Mouse (Mus musculus): ENCODE data around the gene Nup62. TPM values are rescaled to one million over a fixed set of nuclear protein-coding genes. Genes with fewer than 3 reads are reported as not detected.

Nup62 gene
- 49.0 and 57.5 TPM in 2 replicates for polyA plus RNA-seq (2014; fragmentation: Nextera tagmentation; extraction: Ambion mirVana)

GRCm38 (mm10) chr7:44815721-44816469 is at the start of gene Nup62, which contains the start of gene Il4i1:
Nup62 (plus strand) TSS chr7:44816088.
Il4i1 (plus strand) TSS chr7:44816387.
- Histone ChIP-seq H3K4me2 (peak within 1 kb of the TSS; percentile 97), H3K9ac (ENCODE audit: low read depth, low read length) (peak within 1 kb of the TSS; percentile 98), H3K9me3 (replicated peaks; ENCODE audit: control insufficient read depth, low read length) (no peaks in the 10 kb centered on the region), H3K27me3 (ENCODE audit: control insufficient read depth, insufficient read depth, low read length) (no peaks in the 10 kb centered on the region), H3K27ac (ENCODE audit: low read depth, low read length) (peak within 1 kb of the TSS; percentile 97), H3K4me1 (ENCODE audit: control insufficient read depth, insufficient read depth, low read length) (peaks cover 33% of the 10 kb centered on the region), H3K4me3 (ENCODE audit: low read depth, low read length) (peak within 1 kb of the TSS; percentile 79), H3K36me3 (ENCODE audit: control insufficient read depth, insufficient read depth, low read length) (peaks cover 6% of the 10 kb centered on the region; the same call in 1 of the 2 replicates)
- ATAC-seq (replicated peaks; ENCODE audit: insufficient number of reproducible peaks, low FRiP score, low TSS enrichment): peak; percentile 89
- WGBS (ENCODE audit: insufficient replicate concordance): 1% methylated on average over 56 of the region's 62 CpGs

- Histone ChIP-seq H3K9ac (ENCODE audit: low read depth, low read length) (no peak overlapping the region), H3K27me3 (ENCODE audit: control insufficient read depth, insufficient read depth, low read length) (no peaks in the 10 kb centered on the region), H3K36me3 (ENCODE audit: control insufficient read depth, insufficient read depth, low read length) (peaks cover 9% of the 10 kb centered on the region), H3K4me2 (no peak overlapping the region), H3K27ac (ENCODE audit: low read depth, low read length) (no peak overlapping the region), H3K4me3 (ENCODE audit: low read depth, low read length) (no peak overlapping the region), H3K9me3 (replicated peaks; ENCODE audit: control insufficient read depth, low read length) (no peaks in the 10 kb centered on the region), H3K4me1 (ENCODE audit: control insufficient read depth, insufficient read depth, low read length) (no peaks in the 10 kb centered on the region)
- ATAC-seq (replicated peaks; ENCODE audit: insufficient number of reproducible peaks, low FRiP score, low TSS enrichment): no peak
- 73% methylated on average over 5 of the region's 5 CpGs for WGBS (ENCODE audit: insufficient replicate concordance)
Measured at GRCm38 (mm10) chr7:44768129-44768528, 47.8 kb upstream of the Nup62 start.

GRCm38 (mm10) chr7:44770046-44770578 is 45.8 kb upstream of the Nup62 start:
- Histone ChIP-seq H3K4me2 (no peak overlapping the region), H3K36me3 (ENCODE audit: control insufficient read depth, insufficient read depth, low read length) (peaks cover 14% of the 10 kb centered on the region), H3K4me1 (ENCODE audit: control insufficient read depth, insufficient read depth, low read length) (no peaks in the 10 kb centered on the region), H3K4me3 (ENCODE audit: low read depth, low read length) (no peak overlapping the region), H3K9ac (ENCODE audit: low read depth, low read length) (no peak overlapping the region), H3K9me3 (replicated peaks; ENCODE audit: control insufficient read depth, low read length) (no peaks in the 10 kb centered on the region), H3K27ac (ENCODE audit: low read depth, low read length) (no peak overlapping the region), H3K27me3 (ENCODE audit: control insufficient read depth, insufficient read depth, low read length) (no peaks in the 10 kb centered on the region)
- WGBS (ENCODE audit: insufficient replicate concordance): 11% methylated on average over 6 of the region's 6 CpGs
- ATAC-seq (replicated peaks; ENCODE audit: insufficient number of reproducible peaks, low FRiP score, low TSS enrichment): no peak

- peak; percentile 69 for ATAC-seq (replicated peaks; ENCODE audit: insufficient number of reproducible peaks, low FRiP score, low TSS enrichment)
- no peak overlapping the region for H3K4me3 ChIP-seq (ENCODE audit: low read depth, low read length)
Measured at GRCm38 (mm10) chr7:44772591-44773204, 43.2 kb upstream of the Nup62 start.

GRCm38 (mm10) chr7:44776849-44777498 is 38.9 kb upstream of the Nup62 start:
- Histone ChIP-seq H3K27me3 (ENCODE audit: control insufficient read depth, insufficient read depth, low read length) (no peaks in the 10 kb centered on the region), H3K36me3 (ENCODE audit: control insufficient read depth, insufficient read depth, low read length) (peaks cover 9% of the 10 kb centered on the region; the same call in 1 of the 2 replicates), H3K9me3 (replicated peaks; ENCODE audit: control insufficient read depth, low read length) (no peaks in the 10 kb centered on the region), H3K9ac (ENCODE audit: low read depth, low read length) (no peak overlapping the region), H3K27ac (ENCODE audit: low read depth, low read length) (no peak overlapping the region), H3K4me2 (no peak overlapping the region), H3K4me3 (ENCODE audit: low read depth, low read length) (no peak overlapping the region), H3K4me1 (ENCODE audit: control insufficient read depth, insufficient read depth, low read length) (no peaks in the 10 kb centered on the region)
- no peak for ATAC-seq (replicated peaks; ENCODE audit: insufficient number of reproducible peaks, low FRiP score, low TSS enrichment)
- WGBS (ENCODE audit: insufficient replicate concordance): 83% methylated on average over 9 of the region's 9 CpGs

More at GRCm38 (mm10) chr7:44772591-44773204, 43.2 kb upstream of the Nup62 start:
- 71% methylated on average over 8 of the region's 8 CpGs for WGBS (ENCODE audit: insufficient replicate concordance)
- Histone ChIP-seq H3K4me2 (no peak overlapping the region), H3K9ac (ENCODE audit: low read depth, low read length) (no peak overlapping the region), H3K27me3 (ENCODE audit: control insufficient read depth, insufficient read depth, low read length) (no peaks in the 10 kb centered on the region), H3K9me3 (replicated peaks; ENCODE audit: control insufficient read depth, low read length) (no peaks in the 10 kb centered on the region), H3K4me1 (ENCODE audit: control insufficient read depth, insufficient read depth, low read length) (no peaks in the 10 kb centered on the region), H3K27ac (ENCODE audit: low read depth, low read length) (no peak overlapping the region), H3K36me3 (ENCODE audit: control insufficient read depth, insufficient read depth, low read length) (peaks cover 12% of the 10 kb centered on the region)

- Histone ChIP-seq H3K27ac (ENCODE audit: low read depth, low read length) (no peak overlapping the region), H3K4me2 (no peak overlapping the region), H3K4me3 (ENCODE audit: low read depth, low read length) (no peak overlapping the region), H3K27me3 (ENCODE audit: control insufficient read depth, insufficient read depth, low read length) (no peaks in the 10 kb centered on the region), H3K4me1 (ENCODE audit: control insufficient read depth, insufficient read depth, low read length) (no peaks in the 10 kb centered on the region), H3K9ac (ENCODE audit: low read depth, low read length) (no peak overlapping the region), H3K36me3 (ENCODE audit: control insufficient read depth, insufficient read depth, low read length) (peaks cover 4% of the 10 kb centered on the region; the same call in 1 of the 2 replicates), H3K9me3 (replicated peaks; ENCODE audit: control insufficient read depth, low read length) (no peaks in the 10 kb centered on the region)
- ATAC-seq (replicated peaks; ENCODE audit: insufficient number of reproducible peaks, low FRiP score, low TSS enrichment): no peak
- WGBS (ENCODE audit: insufficient replicate concordance): 79% methylated on average over 8 of the region's 8 CpGs
Measured at GRCm38 (mm10) chr7:44780101-44780500, 35.8 kb upstream of the Nup62 start.

- no peak overlapping the region for H3K4me2 ChIP-seq
- no peaks in the 10 kb centered on the region for H3K9me3 ChIP-seq (replicated peaks; ENCODE audit: control insufficient read depth, low read length)
- no peaks in the 10 kb centered on the region for H3K4me1 ChIP-seq (ENCODE audit: control insufficient read depth, insufficient read depth, low read length)
- no peak overlapping the region for H3K27ac ChIP-seq (ENCODE audit: low read depth, low read length)
- H3K9ac ChIP-seq (ENCODE audit: low read depth, low read length): no peak overlapping the region
- H3K27me3 ChIP-seq (ENCODE audit: control insufficient read depth, insufficient read depth, low read length): 0 out of 2 replicates have a peak, but pooled peaks cover 2% of the 10 kb centered on the region
- WGBS (ENCODE audit: insufficient replicate concordance): 65% methylated on average over 3 of the region's 3 CpGs
- H3K4me3 ChIP-seq (ENCODE audit: low read depth, low read length): no peak overlapping the region
- ATAC-seq (replicated peaks; ENCODE audit: insufficient number of reproducible peaks, low FRiP score, low TSS enrichment): no peak
- H3K36me3 ChIP-seq (ENCODE audit: control insufficient read depth, insufficient read depth, low read length): no peaks in the 10 kb centered on the region
Measured at GRCm38 (mm10) chr7:44789531-44789930, 26.4 kb upstream of the Nup62 start.

- 0 out of 2 replicates have a peak, but pooled peaks cover 2% of the 10 kb centered on the region for H3K27me3 ChIP-seq (ENCODE audit: control insufficient read depth, insufficient read depth, low read length)
- 0 out of 2 replicates have a peak, but pooled peaks have one; percentile 14 for ATAC-seq (replicated peaks; ENCODE audit: insufficient number of reproducible peaks, low FRiP score, low TSS enrichment)
- no peak overlapping the region for H3K27ac ChIP-seq (ENCODE audit: low read depth, low read length)
- H3K9ac ChIP-seq (ENCODE audit: low read depth, low read length): no peak overlapping the region
- no peak overlapping the region for H3K4me3 ChIP-seq (ENCODE audit: low read depth, low read length)
- no peaks in the 10 kb centered on the region for H3K4me1 ChIP-seq (ENCODE audit: control insufficient read depth, insufficient read depth, low read length)
- no peaks in the 10 kb centered on the region for H3K36me3 ChIP-seq (ENCODE audit: control insufficient read depth, insufficient read depth, low read length)
- H3K4me2 ChIP-seq: no peak overlapping the region
- H3K9me3 ChIP-seq (replicated peaks; ENCODE audit: control insufficient read depth, low read length): no peaks in the 10 kb centered on the region
- 56% methylated on average over 4 of the region's 4 CpGs for WGBS (ENCODE audit: insufficient replicate concordance)
Measured at GRCm38 (mm10) chr7:44790066-44790465, 25.8 kb upstream of the Nup62 start.
